34 mouse cellular contexts compared by ENCODE assay signal in the genomic region with DNA sequence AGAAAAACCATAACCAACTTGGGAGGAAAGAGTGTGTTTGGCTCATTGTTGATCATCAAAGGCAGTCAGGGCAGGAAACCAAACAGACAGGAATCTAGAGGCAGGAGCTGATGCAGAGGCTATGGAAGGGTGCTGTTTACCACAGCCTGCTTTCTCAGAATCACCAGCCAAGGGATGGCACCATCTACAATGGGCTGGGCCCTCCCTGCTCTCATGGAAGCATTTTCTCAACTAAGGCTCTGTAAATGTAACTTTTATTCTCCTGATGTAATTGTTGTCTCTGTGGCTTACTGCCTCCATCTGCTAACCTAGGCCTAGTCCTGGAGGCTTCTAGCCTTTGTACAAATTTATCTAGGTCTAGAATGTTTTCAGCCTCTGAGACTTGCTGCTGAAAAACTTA.
"Had no signal": no experiment of that assay in that cellular context is flagged by ENCODE, and none has a peak within 500 bp of the region (broad histone marks: within the 10 kb centered on the region; RNA-seq: fewer than 3 reads in every experiment).

No protein-coding gene starts in this region.

- H3K9me3 ChIP-seq: hindbrain, embryonic 13.5 days; hindbrain, embryonic 15.5 days; intestine, embryonic 15.5 days had no signal

- H3K36me3 ChIP-seq: heart, embryonic 10.5 days; heart, embryonic 12.5 days; heart, embryonic 13.5 days; heart, embryonic 15.5 days; hindbrain, embryonic 10.5 days; hindbrain, embryonic 12.5 days; hindbrain, embryonic 13.5 days; hindbrain, embryonic 15.5 days; intestine, embryonic 15.5 days; kidney, embryonic 15.5 days had no signal

- H3K4me2 ChIP-seq: heart, embryonic 11.5 days; heart, embryonic 12.5 days; heart, embryonic 13.5 days; heart, embryonic 15.5 days; hindbrain, embryonic 12.5 days; hindbrain, embryonic 13.5 days; hindbrain, embryonic 15.5 days; intestine, embryonic 15.5 days; kidney, embryonic 15.5 days had no signal

- H3K9ac ChIP-seq: heart, embryonic 12.5 days; heart, embryonic 13.5 days; heart, embryonic 15.5 days; hindbrain, embryonic 12.5 days; hindbrain, embryonic 13.5 days; hindbrain, embryonic 15.5 days; intestine, embryonic 15.5 days; kidney, embryonic 15.5 days had no signal

- H3K4me3 ChIP-seq: heart, embryonic 10.5 days; heart, embryonic 12.5 days; heart, embryonic 13.5 days; heart, embryonic 15.5 days; hindbrain, embryonic 10.5 days; hindbrain, embryonic 12.5 days; hindbrain, embryonic 13.5 days; hindbrain, embryonic 15.5 days; intestine, embryonic 15.5 days; kidney, embryonic 15.5 days; layer of hippocampus, adult 2 months had no signal

- H3K27ac ChIP-seq: heart, embryonic 10.5 days; heart, embryonic 13.5 days; heart, embryonic 15.5 days; hindbrain, embryonic 10.5 days; hindbrain, embryonic 12.5 days; hindbrain, embryonic 13.5 days; hindbrain, embryonic 15.5 days; hindbrain, postnatal 0 days; intestine, embryonic 15.5 days; kidney, embryonic 15.5 days; kidney, postnatal 0 days; layer of hippocampus, adult 2 months had no signal

- H3K27me3 ChIP-seq: heart, embryonic 12.5 days; heart, embryonic 13.5 days; heart, embryonic 15.5 days; hindbrain, embryonic 12.5 days; hindbrain, embryonic 13.5 days; hindbrain, embryonic 15.5 days; intestine, embryonic 15.5 days; kidney, embryonic 15.5 days had no signal

- DNase-seq: heart, postnatal 10 days; heart, postnatal 14 days; heart, postnatal 36 days; heart, postnatal 4 days; kidney, adult 11 months; kidney, adult 18-20 months; kidney, adult 2 months; kidney, adult 8-10 months; kidney, adult 9 months; kidney, postnatal 10 days; kidney, postnatal 14 days; kidney, postnatal 25 days; kidney, postnatal 36 days; kidney, postnatal 4 days; layer of hippocampus, adult 9-11 months; layer of hippocampus, postnatal 36 days had no signal

- ATAC-seq: hindbrain, embryonic 16.5 days; hindbrain, postnatal 0 days; inflammation-experienced regulatory T-cells, adult 6 months; intestine, embryonic 15.5 days; intestine, embryonic 16.5 days; intestine, postnatal 0 days had no signal

- H3K4me1 ChIP-seq: heart, embryonic 10.5 days; heart, embryonic 12.5 days; heart, embryonic 13.5 days; heart, embryonic 15.5 days; hindbrain, embryonic 10.5 days; hindbrain, embryonic 12.5 days; hindbrain, embryonic 13.5 days; hindbrain, embryonic 15.5 days; intestine, embryonic 15.5 days; kidney, embryonic 15.5 days had no signal
